Mouse (Mus musculus) ES-E14 (cell line): ENCODE results near the gene Gpr158. TPM values are rescaled to one million over a fixed set of nuclear protein-coding genes. Genes with fewer than 3 reads are reported as not detected.

Experiments used
- DNase-seq: peaks from one replicate; pipeline ENCODE4 v3.0.0-alpha.2; 2013; ENCODE audit warnings: low read depth, low spot score
- H3K27ac ChIP-seq: 2 replicates; pipeline ENCODE4 v1.5.1; 2012; ENCODE audit warnings: low read depth, mild to moderate bottlenecking, low read length, moderate library complexity, mixed read lengths; ENCODE audit not compliant: poor library complexity, insufficient read depth, severe bottlenecking
- H3K36me3 ChIP-seq: 2 replicates; pipeline ENCODE4 v1.6.1; 2012; ENCODE audit warnings: mild to moderate bottlenecking, low read length, moderate library complexity, mixed read lengths; ENCODE audit not compliant: control insufficient read depth, poor library complexity, insufficient read depth, severe bottlenecking
- H3K4me1 ChIP-seq, 2 experiments: fragments of 150-350 bp in 1 of 2; sonication (generic) in 1 of 2; 2 replicates each; pipeline ENCODE4 v1.6.1; 2012; ENCODE audit warnings: low read length in 2 of 2, mild to moderate bottlenecking in 1 of 2, mixed read lengths in 1 of 2; ENCODE audit not compliant: control insufficient read depth in 2 of 2, insufficient read depth in 2 of 2, poor library complexity in 1 of 2
- H3K4me3 ChIP-seq, 2 experiments: fragments of 150-350 bp in 1 of 2; sonication (generic) in 1 of 2; 2 replicates each; pipeline ENCODE4 v1.5.1; 2012; ENCODE audit warnings: low read length in 2 of 2, low read depth in 1 of 2, mild to moderate bottlenecking in 1 of 2, mixed read lengths in 1 of 2; ENCODE audit not compliant: insufficient read depth in 1 of 2, poor library complexity in 1 of 2, severe bottlenecking in 1 of 2
- H3K9ac ChIP-seq: 2 replicates; pipeline ENCODE4 v1.6.1; 2012; ENCODE audit warnings: low read depth, mild to moderate bottlenecking, low read length, mixed read lengths; ENCODE audit not compliant: poor library complexity, insufficient read depth, severe bottlenecking
- H3K9me3 ChIP-seq: fragments of 150-350 bp; sonication (generic); 2 replicates; pipeline ENCODE4 v1.6.1; 2012; ENCODE audit warnings: low read depth, mild to moderate bottlenecking, low read length; ENCODE audit not compliant: control insufficient read depth, insufficient read depth
- CHD2 ChIP-seq: IDR thresholded peaks from 2 replicates; pipeline ENCODE4 v1.6.1; 2014; ENCODE audit warnings: mild to moderate bottlenecking, low read depth, low read length, inconsistent platforms
- HCFC1 ChIP-seq: IDR thresholded peaks from 2 replicates; pipeline ENCODE4 v1.6.1; 2012; ENCODE audit warnings: low read length, inconsistent platforms, borderline replicate concordance; ENCODE audit not compliant: insufficient read depth
- MAFK ChIP-seq: IDR thresholded peaks from 2 replicates; pipeline ENCODE4 v1.6.1; 2014; ENCODE audit warnings: mild to moderate bottlenecking, low read depth, low read length, inconsistent platforms; ENCODE audit not compliant: insufficient read depth
- ZC3H11A ChIP-seq: IDR thresholded peaks from 2 replicates; pipeline ENCODE4 v1.6.1; 2012; ENCODE audit warnings: low read depth, mild to moderate bottlenecking, inconsistent platforms, low read length, borderline replicate concordance
- ZNF384 ChIP-seq: IDR thresholded peaks from 2 replicates; pipeline ENCODE4 v1.6.1; 2012; ENCODE audit warnings: low read depth, low read length, inconsistent platforms
- in situ Hi-C, 2 experiments: fragments of 600-800 bp; cut with MboI; formaldehyde crosslinking; loops; one replicate each; pipeline ENCODE4 v1.15.1; 2025; ENCODE audit warnings: low sequenced_read_pairs in 2 of 2, inconsistent platforms in 1 of 2; ENCODE audit not compliant: unreplicated experiment in 2 of 2
- total RNA-seq: library from RNA; depleted of rRNA; stranded (reverse); fragments of 300-350 nt; gene quantifications from 2 replicates; pipeline ENCODE4 v1.2.3, GENCODE M21; 2012

The Gpr158 gene
- total RNA-seq, 1 experiment = 0.09 TPM

GRCm38 (mm10) chr2:21693128-21693527 is 325.8 kb downstream of the Gpr158 start:
- DNase-seq = no peak
- no peak overlapping the region for H3K27ac ChIP-seq
- in situ Hi-C loops = no loop called here
- no peaks in the 10 kb centered on the region for H3K4me1 ChIP-seq
- H3K9ac ChIP-seq = no peak overlapping the region
- no peak for TF ChIP-seq ZC3H11A
- no peak for TF ChIP-seq CHD2
- no peak for TF ChIP-seq HCFC1
- no peak for TF ChIP-seq ZNF384
- TF ChIP-seq MAFK = no peak
- no peaks in the 10 kb centered on the region for H3K9me3 ChIP-seq
- H3K4me3 ChIP-seq = no peak overlapping the region
- H3K36me3 ChIP-seq = no peaks in the 10 kb centered on the region

- no peaks in the 10 kb centered on the region for H3K36me3 ChIP-seq
- no peak overlapping the region for H3K4me3 ChIP-seq
- in situ Hi-C loops = no loop called here
- no peak for DNase-seq
- no peaks in the 10 kb centered on the region for H3K9me3 ChIP-seq
- TF ChIP-seq HCFC1 (no peak), ZC3H11A (no peak), MAFK (no peak), ZNF384 (no peak), CHD2 (no peak)
- H3K9ac ChIP-seq = no peak overlapping the region
- no peaks in the 10 kb centered on the region for H3K4me1 ChIP-seq
- peak overlapping the region; percentile 36; the same call in 1 of the 2 replicates for H3K27ac ChIP-seq
Measured at GRCm38 (mm10) chr2:21693807-21694594, 326.7 kb downstream of the Gpr158 start.

GRCm38 (mm10) chr2:21728075-21728474 is 360.7 kb downstream of the Gpr158 start:
- H3K4me1 ChIP-seq = no peaks in the 10 kb centered on the region
- no peaks in the 10 kb centered on the region for H3K36me3 ChIP-seq
- TF ChIP-seq MAFK = no peak
- TF ChIP-seq CHD2 = no peak
- no peak for TF ChIP-seq ZNF384
- DNase-seq = no peak
- H3K9me3 ChIP-seq = no peaks in the 10 kb centered on the region
- no peak overlapping the region for H3K9ac ChIP-seq
- in situ Hi-C loops = no loop called here
- no peak overlapping the region for H3K4me3 ChIP-seq
- no peak overlapping the region for H3K27ac ChIP-seq

GRCm38 (mm10) chr2:21783721-21784120 is 416.4 kb downstream of the Gpr158 start:
- in situ Hi-C loops = no loop called here
- H3K36me3 ChIP-seq = no peaks in the 10 kb centered on the region
- H3K4me1 ChIP-seq = no peaks in the 10 kb centered on the region
- no peak overlapping the region for H3K27ac ChIP-seq
- no peak for TF ChIP-seq CHD2
- no peak for TF ChIP-seq ZNF384
- TF ChIP-seq MAFK = no peak
- TF ChIP-seq HCFC1 = no peak
- no peak for TF ChIP-seq ZC3H11A
- H3K9me3 ChIP-seq = no peaks in the 10 kb centered on the region
- DNase-seq = no peak
- no peak overlapping the region for H3K9ac ChIP-seq
- no peak overlapping the region for H3K4me3 ChIP-seq

- H3K27ac ChIP-seq = no peak overlapping the region
- no peak overlapping the region for H3K9ac ChIP-seq
- H3K9me3 ChIP-seq = no peaks in the 10 kb centered on the region
- DNase-seq = no peak
- H3K4me3 ChIP-seq = no peak overlapping the region
- TF ChIP-seq CHD2 (no peak), ZNF384 (no peak), ZC3H11A (no peak), MAFK (no peak), HCFC1 (no peak)
- H3K4me1 ChIP-seq = no peaks in the 10 kb centered on the region
- in situ Hi-C loops = no loop called here
- H3K36me3 ChIP-seq = no peaks in the 10 kb centered on the region
Measured at GRCm38 (mm10) chr2:21793156-21793555, 425.8 kb downstream of the Gpr158 start.
